Mouse (Mus musculus) layer of hippocampus, adult 9-10 months (tissue): ENCODE data around the gene Tspan18.

Experiments used
- DNase-seq: peaks from one replicate; pipeline ENCODE4 v3.0.0; 2022; ENCODE audit warnings: low spot score

Gene Tspan18

DNA sequence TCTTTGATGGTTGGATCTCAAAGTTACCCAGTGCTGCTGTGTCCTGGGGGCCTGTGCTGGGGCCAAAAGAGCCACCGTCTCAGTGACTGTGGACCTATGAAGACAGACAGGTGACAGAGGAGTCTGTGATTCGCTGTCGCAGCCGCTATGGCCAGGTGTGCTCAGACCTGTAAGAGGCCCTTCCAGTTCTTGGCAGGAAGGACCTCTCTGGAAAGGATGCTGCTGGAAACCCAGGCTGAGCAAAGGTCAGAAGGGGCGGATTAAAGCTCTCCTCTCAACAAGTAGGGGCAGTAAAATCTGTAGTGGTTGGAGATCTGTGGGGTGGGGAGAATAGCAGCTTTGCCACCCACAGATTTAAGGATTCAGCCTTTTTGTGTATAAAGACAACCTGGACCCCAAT, 154.7 kb downstream of the Tspan18 start:
- no peak for DNase-seq

DNA sequence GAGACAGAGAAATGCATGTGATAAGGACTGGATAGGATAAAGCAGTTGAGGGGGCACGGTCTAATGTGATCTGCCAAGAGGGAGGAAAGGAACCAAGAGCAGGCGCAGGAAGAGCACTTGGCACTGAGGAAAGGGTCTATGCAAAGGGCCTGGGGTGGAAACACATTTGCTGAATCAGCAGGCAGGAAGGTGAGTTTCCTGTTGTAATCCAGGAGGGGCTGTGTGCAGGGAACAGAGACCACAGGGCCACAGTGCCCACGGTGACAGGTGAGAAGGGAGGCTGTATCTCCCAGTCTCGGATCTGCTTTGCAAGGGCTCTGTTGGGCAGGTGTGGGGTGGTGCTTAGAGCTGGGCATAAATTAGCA, 156.0 kb downstream of the Tspan18 start:
- DNase-seq: no peak

DNA sequence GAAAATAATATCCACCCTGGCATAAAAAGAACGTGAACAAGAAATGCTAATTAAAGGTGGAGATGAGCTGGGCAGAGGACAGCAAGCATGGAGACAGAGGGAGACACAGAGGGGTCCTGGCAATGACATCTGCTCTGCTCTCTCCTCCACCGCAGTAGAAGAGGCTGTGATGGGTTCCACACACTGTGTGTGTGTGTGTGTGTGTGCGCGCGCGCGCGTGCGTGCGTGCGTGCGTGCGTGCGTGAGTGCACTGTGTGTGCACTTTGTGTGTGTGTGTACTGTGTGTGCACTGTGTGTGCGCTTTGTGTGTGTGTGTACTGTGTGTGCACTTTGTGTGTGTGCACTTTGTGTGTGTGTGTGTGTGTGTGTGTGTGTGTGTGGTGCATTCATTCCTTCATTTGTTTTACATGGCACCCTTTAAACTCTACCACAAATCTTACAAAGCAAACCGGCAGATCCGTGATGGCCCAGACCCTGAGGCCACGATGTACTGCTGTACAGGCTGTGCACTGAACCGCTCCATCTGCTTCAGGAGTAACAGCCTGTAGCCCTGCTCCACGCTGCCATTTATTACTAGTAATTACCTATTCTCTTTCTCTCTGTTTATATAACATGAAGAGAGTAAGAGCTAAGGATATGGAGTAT, 156.5 kb downstream of the Tspan18 start:
- DNase-seq: no peak

DNA sequence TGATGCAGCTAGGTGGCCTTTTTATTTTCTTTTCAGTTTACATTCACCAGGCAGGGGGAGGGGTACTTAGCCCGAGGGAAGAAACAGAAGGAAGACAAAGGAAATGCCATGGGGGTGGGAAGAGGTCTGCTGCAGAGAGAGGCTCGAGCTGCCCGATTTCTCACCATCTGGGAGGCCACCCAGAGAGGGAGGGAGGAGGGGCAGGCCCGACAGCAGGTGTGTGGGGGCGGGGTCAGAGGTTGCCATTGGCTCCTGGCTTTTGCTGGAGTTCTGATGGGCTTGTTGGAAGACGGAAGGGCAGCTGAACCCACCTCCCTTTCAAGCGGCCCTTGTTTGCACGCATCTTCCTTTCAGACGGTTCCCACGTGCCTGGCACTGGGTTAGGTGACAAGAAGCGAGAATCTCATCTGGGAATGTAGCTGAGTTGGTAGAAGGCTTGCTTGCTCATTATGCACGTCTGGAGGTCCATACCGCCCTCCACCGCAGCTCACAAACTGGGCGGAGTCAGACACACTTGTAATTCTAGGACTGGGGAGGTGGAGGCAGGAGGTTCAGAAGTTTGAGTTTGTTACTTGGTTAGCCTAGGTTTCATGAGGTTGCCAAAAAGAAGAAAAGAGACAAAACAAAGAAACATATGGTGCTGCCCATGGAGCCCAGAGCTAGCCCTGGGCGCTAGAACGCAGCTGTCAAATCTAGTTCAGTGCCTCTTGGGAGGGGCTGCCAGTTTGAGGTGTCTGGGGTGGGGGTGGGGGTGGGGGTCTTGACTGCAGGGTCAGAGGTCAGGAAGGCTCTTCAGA, 157.2 kb downstream of the Tspan18 start:
- DNase-seq: no peak

DNA sequence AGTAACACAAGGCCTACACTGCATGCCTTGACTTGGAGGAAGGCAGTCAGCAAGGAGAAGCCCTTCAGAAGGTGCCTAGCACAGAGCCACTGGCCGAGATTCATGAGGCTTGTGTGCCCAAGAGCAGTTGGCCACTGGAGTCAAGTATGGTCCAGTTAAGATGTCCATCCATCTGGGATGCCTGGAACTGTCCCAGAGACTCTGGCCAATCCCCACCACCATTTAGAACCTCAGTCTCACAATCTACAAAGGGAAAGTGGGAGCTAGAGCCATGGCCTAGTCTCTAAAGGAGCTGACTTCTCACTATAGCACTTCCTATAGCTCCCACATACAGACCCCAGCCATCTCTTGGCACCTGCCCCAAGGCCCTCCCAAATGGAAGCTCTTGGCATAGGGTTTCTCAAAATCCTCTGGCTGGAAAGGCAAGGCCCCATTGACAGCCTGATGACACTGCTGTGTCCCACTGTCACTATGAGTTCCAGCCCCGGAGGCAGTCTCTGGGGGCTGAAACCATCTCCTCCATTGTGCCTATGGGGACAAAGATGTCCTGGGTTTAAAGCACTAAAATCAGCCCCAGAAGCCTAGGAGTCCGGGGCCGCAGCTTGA, 158.0 kb downstream of the Tspan18 start:
- DNase-seq: no peak

DNA sequence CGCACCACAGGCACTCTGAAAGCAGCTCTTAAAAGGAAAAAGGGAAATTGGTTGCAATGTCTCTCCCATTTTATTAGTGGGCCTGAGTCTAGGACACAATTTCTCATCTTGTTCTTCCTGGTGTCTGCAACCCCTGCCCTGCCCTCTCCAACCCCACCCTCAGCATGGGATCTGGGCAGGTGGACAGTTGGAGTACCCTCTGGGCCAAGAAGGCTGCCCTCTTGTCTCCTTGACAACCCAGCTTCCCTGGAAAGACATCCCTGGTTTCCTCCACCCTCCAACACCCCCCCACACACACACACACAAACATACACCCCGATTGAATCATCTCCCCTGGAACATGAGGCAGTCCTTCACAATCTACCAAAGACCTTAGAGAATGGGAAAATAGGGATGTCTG, 158.6 kb downstream of the Tspan18 start:
- DNase-seq: no peak

DNA sequence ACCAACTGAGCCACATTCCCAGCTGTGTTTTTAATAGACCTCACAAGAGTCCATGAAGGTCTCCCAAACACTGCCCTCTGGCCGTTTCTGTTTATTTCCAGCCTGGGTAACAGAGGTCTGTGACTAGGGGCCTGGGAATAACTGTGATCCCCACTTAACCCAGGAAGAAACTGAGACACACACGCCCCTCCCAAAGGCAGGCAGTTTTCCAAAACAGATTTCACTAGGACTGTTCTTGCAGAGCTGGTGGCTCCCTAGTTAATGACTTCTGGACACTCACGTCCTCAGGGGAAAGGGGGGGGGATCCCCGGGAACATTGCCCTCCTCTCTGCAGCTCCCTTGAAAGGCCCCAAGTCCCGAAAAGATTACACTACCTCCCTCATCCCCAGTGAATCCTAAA, 159.0 kb downstream of the Tspan18 start:
- no peak for DNase-seq

DNA sequence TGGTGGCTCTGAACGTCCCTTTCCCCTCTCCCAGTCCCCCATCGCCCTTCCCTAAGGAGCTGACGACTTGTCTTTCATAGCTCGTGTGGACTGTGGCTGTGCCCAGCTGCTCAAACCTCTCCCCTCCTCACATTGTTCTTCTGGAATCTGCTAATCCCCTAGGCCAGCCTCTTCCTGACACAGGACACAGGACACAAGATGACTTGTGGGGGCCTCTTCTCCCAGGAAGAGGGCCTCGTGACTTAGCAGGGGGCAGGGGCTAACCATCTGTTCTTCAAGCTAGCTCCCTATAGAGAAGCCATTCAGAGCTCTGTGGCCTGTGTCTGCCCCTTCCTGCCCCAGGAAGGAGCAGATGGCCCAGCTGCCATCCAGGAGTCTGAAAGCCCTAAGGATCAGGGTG, 160.1 kb downstream of the Tspan18 start:
- no peak for DNase-seq

DNA sequence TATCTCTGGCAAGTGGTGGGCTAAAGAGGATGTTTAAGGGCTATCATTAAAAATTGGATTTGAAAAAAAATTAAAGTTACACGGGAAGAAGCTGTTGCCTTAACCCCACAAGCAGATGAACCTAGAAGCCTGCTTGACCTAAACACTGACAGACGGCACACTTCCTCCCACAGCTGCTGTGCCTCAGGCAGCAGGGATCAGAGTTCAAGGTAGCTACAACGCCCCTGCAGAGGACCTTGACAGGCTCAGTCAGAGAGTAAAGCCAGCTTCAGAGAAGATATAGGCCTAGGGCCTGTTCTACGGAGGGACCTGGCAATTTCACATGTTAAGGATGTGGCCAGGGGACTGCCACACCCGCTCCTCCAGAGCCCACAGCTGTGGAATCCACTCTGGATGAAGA, 161.8 kb downstream of the Tspan18 start:
- DNase-seq: no peak

DNA sequence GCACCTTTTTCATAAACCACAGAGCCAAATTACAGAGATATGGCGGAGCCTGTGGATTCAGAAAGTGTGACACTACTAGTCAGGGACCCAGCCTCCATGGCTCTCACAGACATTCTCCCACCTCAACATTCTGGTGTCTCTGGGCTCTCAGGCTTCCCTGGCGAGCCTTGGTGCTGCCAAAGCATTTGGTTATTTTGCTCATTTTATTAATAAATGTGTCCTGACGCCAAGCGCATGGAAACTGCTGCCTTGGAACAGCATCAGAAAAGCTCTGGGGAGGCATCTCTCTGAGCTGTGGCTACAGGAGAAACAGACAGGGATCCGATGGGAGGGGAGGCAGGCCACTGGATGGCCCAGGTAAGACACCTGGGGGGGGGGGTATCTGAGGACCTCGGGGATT, 162.4 kb downstream of the Tspan18 start:
- DNase-seq: no peak

DNA sequence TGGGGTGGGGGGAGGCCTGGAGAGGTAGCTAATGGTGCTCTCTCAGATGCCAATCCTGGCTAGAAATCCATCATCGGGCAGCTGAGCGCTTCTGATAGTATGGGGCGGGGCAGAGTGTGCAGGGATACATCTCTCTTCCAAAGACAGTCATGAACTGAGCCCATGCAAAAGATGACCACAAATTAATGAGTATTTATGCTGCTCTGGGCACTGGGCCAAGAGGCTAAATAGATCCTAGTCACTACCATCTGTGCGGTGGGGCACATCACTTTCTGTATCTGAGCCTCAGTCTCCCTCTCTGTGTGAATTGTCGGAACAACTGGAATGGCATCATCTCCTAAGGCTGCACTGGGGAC, 163.5 kb downstream of the Tspan18 start:
- DNase-seq: no peak

DNA sequence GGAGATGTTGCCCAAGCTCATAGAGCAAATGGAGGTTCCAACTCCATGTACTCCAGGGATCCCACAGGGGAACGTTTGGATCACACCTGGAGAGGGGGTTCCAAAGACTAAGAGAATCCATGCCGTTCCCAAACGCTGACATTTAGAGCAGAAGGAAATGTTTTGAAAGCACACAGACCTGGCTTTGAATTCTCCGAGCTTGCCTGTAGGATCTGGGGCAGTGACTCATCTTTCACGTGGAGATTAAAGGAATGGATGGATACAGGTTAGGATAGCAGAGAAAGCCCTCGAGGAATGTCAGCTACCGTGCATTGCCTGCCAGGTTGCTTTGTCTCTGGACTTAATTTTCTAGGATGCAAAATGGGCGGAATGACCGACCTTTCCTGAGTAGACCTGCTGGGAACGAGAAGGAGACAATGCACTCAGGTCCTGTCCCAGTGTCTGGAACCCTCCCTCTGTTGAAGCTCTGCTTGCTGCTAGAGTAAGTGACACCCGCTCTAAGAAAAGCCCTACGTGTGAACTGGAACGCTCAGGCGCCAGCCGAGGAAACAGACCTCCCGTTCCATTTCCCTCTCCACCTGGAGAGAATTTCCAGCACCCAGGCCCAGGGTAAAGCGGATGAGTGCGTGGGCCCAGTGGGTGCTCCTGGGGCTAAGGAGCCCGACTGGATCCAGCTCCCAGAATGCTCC, 164.0 kb downstream of the Tspan18 start:
- no peak for DNase-seq

DNA sequence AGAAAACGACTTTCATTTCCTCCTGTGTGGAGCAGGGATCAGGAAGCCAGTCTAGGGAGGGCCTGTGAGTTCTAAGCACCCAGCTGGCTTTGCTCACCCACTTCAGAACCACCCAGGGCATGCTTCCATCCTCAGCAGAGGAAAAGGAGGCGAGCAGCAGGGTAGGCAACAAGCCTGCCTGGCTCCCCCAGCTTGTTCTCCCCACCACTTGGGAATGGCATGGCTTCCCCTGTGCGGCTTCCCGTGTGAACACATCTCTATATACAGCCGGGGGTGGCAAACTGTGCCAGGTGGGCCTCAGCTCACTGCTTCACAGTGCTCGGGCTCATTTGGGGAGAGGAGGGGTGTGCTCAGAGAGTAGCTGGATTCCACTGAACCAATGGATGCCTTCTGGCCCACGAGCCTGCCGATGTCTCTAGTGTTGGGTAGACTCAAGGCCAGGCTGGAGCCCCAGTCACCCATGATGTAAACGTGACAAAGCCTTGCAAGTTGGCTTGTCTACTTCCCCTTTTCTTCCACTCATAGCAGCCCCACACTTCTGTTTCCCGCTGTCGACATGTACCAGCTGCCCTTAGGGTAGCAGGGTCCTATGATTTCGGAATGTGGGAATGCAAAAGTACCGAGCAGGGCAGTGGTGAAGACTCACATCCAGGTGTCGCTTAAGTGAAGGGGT, 167.4 kb downstream of the Tspan18 start:
- DNase-seq: no peak

DNA sequence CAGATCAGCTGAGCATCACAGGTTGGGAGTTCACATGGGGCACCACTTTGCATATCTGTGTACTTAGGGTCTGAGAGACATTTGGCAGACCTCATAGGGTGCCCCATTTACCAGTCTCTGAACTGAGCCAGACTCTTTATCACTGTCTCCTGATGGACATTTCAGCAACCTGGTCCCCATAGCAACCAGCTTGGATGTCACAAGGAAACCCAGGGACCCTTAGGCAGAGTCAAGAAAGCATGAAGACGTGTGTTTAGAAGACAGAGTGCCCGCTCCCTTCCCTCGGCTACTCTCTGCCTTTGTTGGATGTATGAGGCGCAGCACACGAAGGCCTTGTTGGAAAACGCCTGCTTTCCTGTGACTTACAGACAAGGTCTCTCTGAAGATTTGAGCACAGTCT, 168.0 kb downstream of the Tspan18 start:
- DNase-seq: no peak

DNA sequence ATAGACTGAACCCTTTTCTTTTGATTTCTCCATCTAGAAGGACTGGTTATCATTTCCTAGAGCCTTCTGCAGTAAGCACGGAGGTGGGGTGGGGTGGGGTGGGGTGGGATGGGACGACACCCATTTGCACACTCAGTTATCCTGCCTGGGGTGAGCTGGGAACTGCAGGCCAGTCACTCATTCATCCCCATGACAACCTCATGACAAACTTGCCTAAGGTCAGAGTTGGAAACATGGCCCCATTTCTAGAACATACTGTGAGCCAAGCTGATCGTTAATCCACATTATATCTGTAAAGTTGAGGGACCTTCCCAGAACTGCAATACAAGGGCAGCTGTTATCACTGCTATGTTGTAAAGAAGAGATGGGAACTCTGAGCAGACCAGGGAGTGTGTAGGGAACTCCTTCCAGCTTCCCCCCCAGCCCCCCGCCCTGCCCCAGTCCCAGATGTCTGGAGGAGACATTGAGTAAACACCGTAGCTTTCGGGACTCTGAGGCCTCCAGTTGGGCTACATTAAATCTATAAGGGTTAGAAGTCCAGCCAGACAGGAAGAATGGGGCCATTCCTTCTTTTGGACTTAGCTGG, 170.5 kb downstream of the Tspan18 start:
- no peak for DNase-seq

DNA sequence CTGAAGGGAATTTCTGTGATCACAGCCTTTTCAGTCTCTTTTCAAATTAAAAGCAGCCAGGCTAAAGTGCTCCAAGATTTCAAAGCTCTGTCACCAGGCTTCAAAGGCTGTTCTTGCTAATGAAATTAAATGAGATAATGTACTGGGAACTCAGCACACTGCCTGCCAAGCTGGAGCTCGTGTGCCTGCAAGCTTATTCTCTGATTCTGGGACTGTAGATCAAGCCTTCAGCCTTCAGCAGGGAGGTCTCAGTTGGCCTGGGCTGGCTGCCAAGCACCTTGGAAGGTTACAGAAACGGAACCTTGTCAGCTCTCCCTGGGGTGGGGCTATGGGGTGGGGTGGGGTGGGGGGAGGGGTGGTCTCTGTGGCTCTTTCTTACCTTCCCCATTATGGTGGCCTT, 171.0 kb downstream of the Tspan18 start:
- DNase-seq: no peak

DNA sequence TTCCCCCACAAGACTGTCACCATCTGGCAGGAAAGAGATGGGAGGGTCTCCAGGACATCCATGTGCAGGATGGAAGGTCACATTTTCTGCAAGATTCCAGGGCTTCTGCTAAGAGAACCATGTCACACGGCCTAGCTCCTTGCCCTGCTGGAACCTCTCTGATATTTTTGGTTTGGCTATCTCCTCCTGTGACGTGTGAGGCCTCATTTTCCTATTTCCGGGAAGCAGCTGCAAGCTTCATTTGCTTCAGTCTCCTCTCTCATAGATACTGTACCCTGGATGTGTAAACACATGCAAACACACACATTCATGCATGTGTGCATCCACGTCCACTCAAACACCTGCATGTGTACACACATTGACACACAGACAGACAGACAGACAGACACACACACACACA, 171.5 kb downstream of the Tspan18 start:
- no peak for DNase-seq

DNA sequence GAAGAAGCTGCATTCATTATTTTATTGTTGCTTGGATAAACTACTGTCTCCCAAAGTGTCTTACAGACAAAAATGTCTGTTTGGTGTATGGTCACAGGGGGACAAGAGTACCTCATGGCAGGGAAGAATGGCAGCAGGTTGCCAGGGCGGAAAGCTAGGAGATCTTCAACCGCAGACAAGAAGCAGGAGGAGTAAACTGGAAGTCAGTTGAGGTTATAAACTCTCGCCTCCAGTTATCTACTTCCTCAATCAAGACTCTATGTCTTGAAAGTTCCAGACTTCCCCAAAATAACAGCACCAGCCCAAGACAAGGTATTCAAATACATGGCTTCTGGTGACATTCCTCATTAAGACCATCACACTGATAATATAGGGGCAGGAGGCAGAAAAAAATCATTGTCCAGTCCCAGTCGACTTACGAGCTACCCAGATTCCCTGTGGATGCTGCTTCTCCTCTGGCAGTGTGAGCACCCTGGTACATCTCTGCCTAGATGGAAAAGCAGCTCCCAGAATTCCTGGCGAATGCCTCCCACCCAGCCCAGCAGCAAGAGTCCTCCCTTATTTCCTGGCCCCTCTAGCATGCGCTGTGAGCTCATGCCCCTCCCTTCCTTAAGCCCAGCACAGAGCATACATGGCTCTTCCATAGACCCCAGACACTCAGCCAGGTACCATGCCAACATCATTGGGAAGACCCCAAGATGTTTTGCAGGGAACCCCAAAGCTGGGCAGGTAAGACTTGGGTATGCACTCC, 172.2 kb downstream of the Tspan18 start:
- no peak for DNase-seq

DNA sequence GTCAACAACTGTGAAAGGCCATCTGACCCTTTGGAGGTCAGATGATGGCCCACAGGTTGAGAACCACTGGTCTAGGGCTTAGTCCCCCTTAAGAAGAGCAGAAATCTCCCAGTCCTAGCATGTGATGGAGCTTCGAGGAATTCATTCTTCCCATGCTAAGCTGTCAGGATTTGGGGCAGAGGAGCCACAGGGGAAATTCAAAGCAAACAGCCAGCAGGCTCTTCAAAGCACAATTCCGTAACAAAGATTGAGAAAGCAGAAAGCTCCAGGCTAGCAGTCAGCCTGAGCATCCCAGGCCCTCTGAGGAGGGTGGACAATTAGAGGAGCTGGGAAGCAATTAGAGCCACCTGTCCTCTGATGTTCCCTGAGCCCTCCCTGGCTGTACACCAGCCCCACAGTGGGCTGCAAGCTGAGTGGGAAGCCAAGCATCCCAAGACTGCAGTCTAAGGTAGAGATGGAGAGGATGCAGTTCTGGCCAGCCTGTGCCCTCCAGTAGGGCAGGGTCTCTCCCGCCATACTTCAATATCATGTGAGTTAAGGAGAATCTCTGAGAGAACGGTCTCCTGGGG, 173.8 kb downstream of the Tspan18 start:
- no peak for DNase-seq

DNA sequence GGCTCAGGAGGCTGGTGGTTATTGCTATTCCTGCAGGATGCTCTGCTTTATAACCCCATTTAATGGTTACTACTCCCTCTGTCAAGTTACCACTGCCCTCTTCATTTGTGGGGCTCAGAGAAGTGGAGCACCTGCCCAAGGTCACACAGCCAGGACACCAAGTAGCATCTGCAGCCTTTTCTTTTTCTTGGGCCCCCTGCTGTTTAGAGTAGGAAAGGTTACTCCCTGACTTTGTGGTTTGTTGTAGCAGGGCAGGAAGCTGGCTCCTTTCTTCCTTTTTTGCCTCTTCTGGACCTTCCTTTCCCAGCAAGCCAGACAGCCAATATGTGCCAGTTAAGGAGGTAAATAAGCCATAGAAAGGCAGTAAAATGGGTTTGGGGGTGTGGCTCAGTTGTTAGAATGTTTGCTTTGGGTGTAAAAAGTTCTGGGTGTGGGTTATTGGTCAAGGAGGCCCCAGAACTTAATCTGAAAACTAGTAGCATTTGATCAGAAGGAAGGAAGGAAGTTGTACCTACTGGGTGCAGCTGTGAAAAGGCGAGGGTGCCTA, 179.7 kb downstream of the Tspan18 start:
- DNase-seq: no peak

DNA sequence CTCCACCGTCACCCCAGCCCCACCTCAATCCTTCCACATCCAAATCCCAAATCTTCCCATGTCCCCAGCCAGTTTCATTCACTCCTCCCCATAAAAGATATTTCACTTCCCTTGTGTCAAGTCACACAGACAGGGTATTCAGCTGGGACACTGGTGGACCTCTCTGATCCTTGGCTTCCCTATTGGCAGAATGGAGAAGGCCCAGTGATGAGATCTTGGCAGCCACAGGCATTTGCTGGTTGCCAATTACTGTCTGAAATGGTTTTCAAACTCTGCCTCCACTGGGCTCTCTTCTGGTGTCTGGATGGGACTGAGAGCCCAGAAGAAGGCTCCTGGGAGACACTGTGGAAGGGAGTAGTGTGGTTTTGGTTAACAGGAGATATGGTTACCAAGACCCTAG, 180.5 kb downstream of the Tspan18 start:
- DNase-seq: no peak
